Mouse (Mus musculus) embryonic facial prominence, embryonic 11.5 days (tissue): ENCODE data around the gene Cdkl5. TPM values are rescaled to one million over a fixed set of nuclear protein-coding genes. Genes with fewer than 3 reads are reported as not detected.

Source experiments
- ATAC-seq: fragments of 200-750 bp; cut with Nextera tagmentation; replicated peaks from 2 replicates; pipeline ENCODE4 v1.8.0; 2017; ENCODE audit warnings: low read depth; ENCODE audit not compliant: insufficient number of reproducible peaks, low FRiP score, low TSS enrichment
- DNase-seq: peaks from one replicate; pipeline ENCODE4 v3.0.0-alpha.2; 2015; ENCODE audit warnings: low spot score
- H3K27ac ChIP-seq: fragments of 300-500 bp; sonication (generic); replicated peaks from 2 replicates; pipeline ENCODE4 v1.5.1; 2014; ENCODE audit warnings: mild to moderate bottlenecking, low read depth, low read length, control low read depth
- H3K27me3 ChIP-seq: fragments of 300-500 bp; sonication (generic); 2 replicates; pipeline ENCODE4 v1.6.1; 2014; ENCODE audit warnings: mild to moderate bottlenecking, low read length, moderate library complexity, mixed read lengths; ENCODE audit not compliant: control insufficient read depth, insufficient read depth
- H3K36me3 ChIP-seq: fragments of 300-500 bp; sonication (generic); replicated peaks from 2 replicates; pipeline ENCODE4 v1.6.1; 2014; ENCODE audit warnings: low read depth, mild to moderate bottlenecking, low read length, moderate library complexity, mixed read lengths; ENCODE audit not compliant: control insufficient read depth, insufficient read depth
- H3K4me1 ChIP-seq: fragments of 300-500 bp; sonication (generic); 2 replicates; pipeline ENCODE4 v1.6.1; 2014; ENCODE audit warnings: low read length, mixed read lengths; ENCODE audit not compliant: control insufficient read depth, insufficient read depth
- H3K4me2 ChIP-seq: fragments of 300-500 bp; sonication (generic); 2 replicates; pipeline ENCODE4 v1.6.1; 2014; ENCODE audit warnings: low read depth, mild to moderate bottlenecking, control low read depth, low read length, moderate library complexity
- H3K4me3 ChIP-seq: fragments of 300-500 bp; sonication (generic); 2 replicates; pipeline ENCODE4 v1.5.1; 2014; ENCODE audit warnings: low read depth, low read length, control low read depth
- H3K9ac ChIP-seq: fragments of 300-500 bp; sonication (generic); replicated peaks from 2 replicates; pipeline ENCODE4 v1.6.1; 2014; ENCODE audit warnings: mild to moderate bottlenecking, control low read depth, low read length
- H3K9me3 ChIP-seq: fragments of 300-500 bp; sonication (generic); replicated peaks from 2 replicates; pipeline ENCODE4 v1.6.1; 2016; ENCODE audit warnings: mild to moderate bottlenecking, low read length, inconsistent platforms, mixed read lengths; ENCODE audit not compliant: control insufficient read depth
- WGBS: fragments of 180-500 bp; shearing (Covaris S2); extraction: QIAGEN DNeasy Blood & Tissue Kit; methylation state at CpG from one replicate; pipeline ENCODE4 v1.1.7; 2014; 5-methylcytosine and 5-hydroxymethylcytosine counted together
- polyA plus RNA-seq: library from polyadenylated mRNA; unstranded; fragments of >200 nt; fragmentation: Nextera tagmentation; extraction: Ambion mirVana; gene quantifications from 2 replicates; pipeline ENCODE4 v1.2.1, GENCODE M21; 2014

Cdkl5 gene
- polyA plus RNA-seq, 1 experiment from 2014 or later, result 1.5 TPM

GRCm38 (mm10) chrX:160949583-160949982, 44.9 kb downstream of the Cdkl5 start:
- Histone ChIP-seq H3K9me3 (no peaks in the 10 kb centered on the region), H3K27me3 (no peaks in the 10 kb centered on the region), H3K9ac (no peak overlapping the region), H3K36me3 (no peaks in the 10 kb centered on the region), H3K4me3 (no peak overlapping the region), H3K4me1 (no peaks in the 10 kb centered on the region), H3K27ac (no peak overlapping the region), H3K4me2 (no peak overlapping the region)
- no peak for ATAC-seq
- DNase-seq, result no peak
- WGBS, result 81% methylated on average over 2 of the region's 2 CpGs

GRCm38 (mm10) chrX:160944722-160945121, 49.8 kb downstream of the Cdkl5 start:
- WGBS, result 86% methylated on average over 4 of the region's 4 CpGs
- no peak overlapping the region for H3K9ac ChIP-seq

GRCm38 (mm10) chrX:160935541-160935940, 59.0 kb downstream of the Cdkl5 start:
- no peak for DNase-seq
- no peaks in the 10 kb centered on the region for H3K27me3 ChIP-seq

More at GRCm38 (mm10) chrX:160944722-160945121, 49.8 kb downstream of the Cdkl5 start:
- no peak overlapping the region for H3K4me3 ChIP-seq
- H3K9me3 ChIP-seq, result no peaks in the 10 kb centered on the region
- no peaks in the 10 kb centered on the region for H3K36me3 ChIP-seq
- H3K4me1 ChIP-seq, result no peaks in the 10 kb centered on the region
- no peak overlapping the region for H3K27ac ChIP-seq
- H3K4me2 ChIP-seq, result no peak overlapping the region
- no peaks in the 10 kb centered on the region for H3K27me3 ChIP-seq
- ATAC-seq, result no peak
- no peak for DNase-seq

GRCm38 (mm10) chrX:160930656-160931055, 63.8 kb downstream of the Cdkl5 start:
- H3K9ac ChIP-seq, result no peak overlapping the region
- no peak overlapping the region for H3K4me3 ChIP-seq
- no peaks in the 10 kb centered on the region for H3K36me3 ChIP-seq
- H3K4me2 ChIP-seq, result no peak overlapping the region
- no peaks in the 10 kb centered on the region for H3K9me3 ChIP-seq
- no peaks in the 10 kb centered on the region for H3K4me1 ChIP-seq
- H3K27me3 ChIP-seq, result no peaks in the 10 kb centered on the region
- DNase-seq (no peak), ATAC-seq (no peak)
- H3K27ac ChIP-seq, result no peak overlapping the region

More at GRCm38 (mm10) chrX:160935541-160935940, 59.0 kb downstream of the Cdkl5 start:
- no peak overlapping the region for H3K9ac ChIP-seq
- ATAC-seq, result no peak
- H3K4me1 ChIP-seq, result no peaks in the 10 kb centered on the region
- no peaks in the 10 kb centered on the region for H3K36me3 ChIP-seq
- WGBS, result 35% methylated on average over 1 of the region's 1 CpGs
- H3K4me3 ChIP-seq, result no peak overlapping the region
- no peak overlapping the region for H3K27ac ChIP-seq
- no peaks in the 10 kb centered on the region for H3K9me3 ChIP-seq
- H3K4me2 ChIP-seq, result no peak overlapping the region

GRCm38 (mm10) chrX:160928870-160929269, 65.6 kb downstream of the Cdkl5 start:
- H3K4me1 ChIP-seq, result no peaks in the 10 kb centered on the region
- no peaks in the 10 kb centered on the region for H3K27me3 ChIP-seq
- H3K9ac ChIP-seq, result no peak overlapping the region
- ATAC-seq (no peak), DNase-seq (no peak)
- 91% methylated on average over 1 of the region's 1 CpGs for WGBS
- no peak overlapping the region for H3K27ac ChIP-seq
- no peak overlapping the region for H3K4me3 ChIP-seq
- H3K9me3 ChIP-seq, result no peaks in the 10 kb centered on the region
- H3K4me2 ChIP-seq, result no peak overlapping the region
- H3K36me3 ChIP-seq, result no peaks in the 10 kb centered on the region

- no peak overlapping the region for H3K9ac ChIP-seq
- no peaks in the 10 kb centered on the region for H3K36me3 ChIP-seq
- H3K27ac ChIP-seq, result no peak overlapping the region
- ATAC-seq, result no peak
- 84% methylated on average over 3 of the region's 3 CpGs for WGBS
- H3K4me1 ChIP-seq, result no peaks in the 10 kb centered on the region
- no peak for DNase-seq
- H3K4me2 ChIP-seq, result no peak overlapping the region
- no peak overlapping the region for H3K4me3 ChIP-seq
- H3K27me3 ChIP-seq, result no peaks in the 10 kb centered on the region; the same call in 1 of the 2 replicates
- H3K9me3 ChIP-seq, result no peaks in the 10 kb centered on the region
Observed at GRCm38 (mm10) chrX:160919022-160919637, 75.4 kb downstream of the Cdkl5 start.

- WGBS, result 71% methylated on average over 4 of the region's 4 CpGs
- Histone ChIP-seq H3K4me1 (no peaks in the 10 kb centered on the region), H3K27ac (no peak within 1 kb of the TSS), H3K9me3 (no peaks in the 10 kb centered on the region), H3K4me2 (no peak within 1 kb of the TSS), H3K4me3 (no peak within 1 kb of the TSS), H3K36me3 (no peaks in the 10 kb centered on the region), H3K9ac (no peak within 1 kb of the TSS), H3K27me3 (no peaks in the 10 kb centered on the region)
- no peak for DNase-seq
- ATAC-seq, result no peak
Observed at GRCm38 (mm10) chrX:160906952-160907351, 87.6 kb downstream of the Cdkl5 start, which contains the start of gene Gja6. TSS of gene Gja6 (minus strand) at chrX:160907052.

GRCm38 (mm10) chrX:160906477-160906876, 88.0 kb downstream of the Cdkl5 start:
- H3K4me2 ChIP-seq, result no peak overlapping the region
- H3K27ac ChIP-seq, result no peak overlapping the region
- DNase-seq (no peak), ATAC-seq (no peak)
- H3K27me3 ChIP-seq, result no peaks in the 10 kb centered on the region
- H3K9ac ChIP-seq, result no peak overlapping the region
- H3K36me3 ChIP-seq, result no peaks in the 10 kb centered on the region
- no peaks in the 10 kb centered on the region for H3K4me1 ChIP-seq
- H3K4me3 ChIP-seq, result no peak overlapping the region
- WGBS, result 85% methylated on average over 4 of the region's 4 CpGs
- no peaks in the 10 kb centered on the region for H3K9me3 ChIP-seq
